Mouse (Mus musculus): ENCODE data around the gene 4932414N04Rik.

GRCm38 (mm10) chr2:68756793-68757192 is 100.5 kb downstream of the 4932414N04Rik start:
- TF ChIP-seq POLR2A (IDR thresholded peaks at IDR 0.05; ENCODE audit: low read depth, low read length) (no peak), CTCF (IDR thresholded peaks at IDR 0.05; ENCODE audit: extremely low read depth, insufficient read length, insufficient replicate concordance, low read depth, low read length) (peak; percentile 20; the same call in 1 of the 2 replicates)

Measured in small intestine, adult 2 months (tissue).